Mouse (Mus musculus) kidney, adult 2 months (tissue): ENCODE data around the gene Tmem213.

Source experiments
- CTCF ChIP-seq: fragments of 200-500 bp; conservative IDR thresholded peaks from 2 replicates; pipeline ENCODE4 v1.5.1; 2011; ENCODE audit warnings: low read depth, mild to moderate bottlenecking, control low read depth, low read length, moderate library complexity, mixed read lengths; ENCODE audit not compliant: insufficient read depth, insufficient read length
- POLR2A ChIP-seq: fragments of 200-500 bp; IDR thresholded peaks from one replicate; pipeline ENCODE4 v1.6.1; 2011; ENCODE audit warnings: low read depth, low read length, control low read depth

DNA sequence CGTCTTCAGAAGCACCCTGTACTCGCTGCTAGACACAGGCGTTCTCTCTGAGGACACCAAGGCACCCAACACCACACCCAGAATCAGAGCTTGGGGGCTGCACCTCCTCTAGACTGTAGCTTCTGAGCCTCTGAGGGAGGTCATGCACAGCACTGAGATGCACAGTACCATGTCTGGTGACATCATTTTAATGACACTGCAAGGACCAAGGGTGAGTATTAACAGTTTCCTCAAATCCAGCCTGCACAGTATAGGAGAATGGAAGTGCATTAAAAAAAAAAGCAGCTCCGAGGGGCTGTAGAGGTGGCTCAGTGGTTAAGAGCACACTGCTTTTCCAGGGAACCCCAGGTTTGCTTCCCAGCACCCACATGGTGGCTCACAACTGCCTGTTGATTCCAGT is 50.5 kb downstream of the Tmem213 start:
- TF ChIP-seq CTCF (no peak), POLR2A (no peak)
